Mouse (Mus musculus): ENCODE data around the gene M6pr. TPM values are rescaled to one million over a fixed set of nuclear protein-coding genes. Genes with fewer than 3 reads are reported as not detected.

M6pr gene
- polyA plus RNA-seq, 1 experiment, result 64.2 TPM

GRCm38 (mm10) chr6:122304355-122304754 lies 4.2 kb upstream of the M6pr start:
- Histone ChIP-seq H3ac (ENCODE audit: control insufficient read depth, insufficient read length, low read depth) (no peak overlapping the region), H3K27me3 (ENCODE audit: control insufficient read depth, insufficient read depth, insufficient read length) (no peaks in the 10 kb centered on the region), H3K79me2 (ENCODE audit: control insufficient read depth, insufficient read depth) (peaks cover 6% of the 10 kb centered on the region), H3K79me3 (ENCODE audit: low read depth) (peaks cover 4% of the 10 kb centered on the region), H3K36me3 (ENCODE audit: control insufficient read depth, insufficient read depth) (no peaks in the 10 kb centered on the region), H3K4me3 (ENCODE audit: insufficient read depth, poor library complexity, severe bottlenecking) (no peak overlapping the region)
- TF ChIP-seq CTCF (IDR thresholded peaks at IDR 0.05; ENCODE audit: control insufficient read depth, insufficient read depth, insufficient read length) (peak; percentile 38), MYOG (IDR thresholded peaks at IDR 0.05; ENCODE audit: control insufficient read depth, extremely low read depth, insufficient read length) (no peak)

- Histone ChIP-seq H3K79me3 (ENCODE audit: low read depth) (peaks cover 10% of the 10 kb centered on the region), H3K27me3 (ENCODE audit: control insufficient read depth, insufficient read depth, insufficient read length) (no peaks in the 10 kb centered on the region), H3ac (ENCODE audit: control insufficient read depth, insufficient read length, low read depth) (no peak overlapping the region), H3K79me2 (ENCODE audit: control insufficient read depth, insufficient read depth) (peaks cover 12% of the 10 kb centered on the region), H3K36me3 (ENCODE audit: control insufficient read depth, insufficient read depth) (no peaks in the 10 kb centered on the region), H3K4me3 (ENCODE audit: insufficient read depth, poor library complexity, severe bottlenecking) (no peak overlapping the region)
- TF ChIP-seq MYOD1 (IDR thresholded peaks at IDR 0.05; ENCODE audit: control insufficient read depth, insufficient read length, low read depth) (no peak), CEBPB (IDR thresholded peaks at IDR 0.05; ENCODE audit: low read depth) (no peak), MYOG (IDR thresholded peaks at IDR 0.05; ENCODE audit: control insufficient read depth, extremely low read depth, insufficient read length) (no peak), USF1 (IDR thresholded peaks at IDR 0.05; ENCODE audit: low read depth) (no peak), FOSL1 (IDR thresholded peaks at IDR 0.05; ENCODE audit: insufficient read depth, low read length, poor library complexity, severe bottlenecking) (no peak), CTCF (IDR thresholded peaks at IDR 0.05; ENCODE audit: control insufficient read depth, insufficient read depth, insufficient read length) (no peak), MAX (IDR thresholded peaks at IDR 0.05) (no peak)
These were observed 3.5 kb upstream of the M6pr start for GRCm38 (mm10) chr6:122304790-122305555.

GRCm38 (mm10) chr6:122306707-122307106 lies 1.8 kb upstream of the M6pr start:
- Histone ChIP-seq H3K36me3 (ENCODE audit: control insufficient read depth, insufficient read depth) (peaks cover 10% of the 10 kb centered on the region), H3K79me3 (ENCODE audit: low read depth) (peaks cover 27% of the 10 kb centered on the region), H3K27me3 (ENCODE audit: control insufficient read depth, insufficient read depth, insufficient read length) (no peaks in the 10 kb centered on the region), H3K79me2 (ENCODE audit: control insufficient read depth, insufficient read depth) (peaks cover 29% of the 10 kb centered on the region), H3ac (ENCODE audit: control insufficient read depth, insufficient read length, low read depth) (no peak overlapping the region), H3K4me3 (ENCODE audit: insufficient read depth, poor library complexity, severe bottlenecking) (no peak overlapping the region)
- TF ChIP-seq MAX (IDR thresholded peaks at IDR 0.05) (no peak), FOSL1 (IDR thresholded peaks at IDR 0.05; ENCODE audit: insufficient read depth, low read length, poor library complexity, severe bottlenecking) (no peak), CTCF (IDR thresholded peaks at IDR 0.05; ENCODE audit: control insufficient read depth, insufficient read depth, insufficient read length) (no peak), CEBPB (IDR thresholded peaks at IDR 0.05; ENCODE audit: low read depth) (no peak), MYOD1 (IDR thresholded peaks at IDR 0.05; ENCODE audit: control insufficient read depth, insufficient read length, low read depth) (no peak), USF1 (IDR thresholded peaks at IDR 0.05; ENCODE audit: low read depth) (no peak), MYOG (IDR thresholded peaks at IDR 0.05; ENCODE audit: control insufficient read depth, extremely low read depth, insufficient read length) (no peak)

GRCm38 (mm10) chr6:122308136-122308504 lies 400 bp upstream of the M6pr start:
- Histone ChIP-seq H3K79me3 (ENCODE audit: low read depth) (peaks cover 31% of the 10 kb centered on the region), H3ac (ENCODE audit: control insufficient read depth, insufficient read length, low read depth) (no peak overlapping the region), H3K79me2 (ENCODE audit: control insufficient read depth, insufficient read depth) (peaks cover 36% of the 10 kb centered on the region), H3K27me3 (ENCODE audit: control insufficient read depth, insufficient read depth, insufficient read length) (no peaks in the 10 kb centered on the region), H3K4me3 (ENCODE audit: insufficient read depth, poor library complexity, severe bottlenecking) (no peak overlapping the region), H3K36me3 (ENCODE audit: control insufficient read depth, insufficient read depth) (peaks cover 24% of the 10 kb centered on the region)
- TF ChIP-seq MYOG (IDR thresholded peaks at IDR 0.05; ENCODE audit: control insufficient read depth, extremely low read depth, insufficient read length), result no peak
- TF ChIP-seq CEBPB (IDR thresholded peaks at IDR 0.05; ENCODE audit: low read depth), result no peak
- TF ChIP-seq USF1 (IDR thresholded peaks at IDR 0.05; ENCODE audit: low read depth), result no peak
- no peak for TF ChIP-seq MAX (IDR thresholded peaks at IDR 0.05)
- no peak for TF ChIP-seq FOSL1 (IDR thresholded peaks at IDR 0.05; ENCODE audit: insufficient read depth, low read length, poor library complexity, severe bottlenecking)
- TF ChIP-seq CTCF (IDR thresholded peaks at IDR 0.05; ENCODE audit: control insufficient read depth, insufficient read depth, insufficient read length), result no peak
- no peak for TF ChIP-seq MYOD1 (IDR thresholded peaks at IDR 0.05; ENCODE audit: control insufficient read depth, insufficient read length, low read depth)

GRCm38 (mm10) chr6:122309446-122309960 lies 983 bp downstream of the M6pr start:
- H3K79me3 ChIP-seq (ENCODE audit: low read depth), result peaks cover 31% of the 10 kb centered on the region
- H3K79me2 ChIP-seq (ENCODE audit: control insufficient read depth, insufficient read depth), result peaks cover 36% of the 10 kb centered on the region
- peak overlapping the region; percentile 96 for H3K4me3 ChIP-seq (ENCODE audit: insufficient read depth, poor library complexity, severe bottlenecking)
- peaks cover 38% of the 10 kb centered on the region for H3K36me3 ChIP-seq (ENCODE audit: control insufficient read depth, insufficient read depth)
- no peaks in the 10 kb centered on the region for H3K27me3 ChIP-seq (ENCODE audit: control insufficient read depth, insufficient read depth, insufficient read length)
- no peak for TF ChIP-seq MYOD1 (IDR thresholded peaks at IDR 0.05; ENCODE audit: control insufficient read depth, insufficient read length, low read depth)
- no peak for TF ChIP-seq USF1 (IDR thresholded peaks at IDR 0.05; ENCODE audit: low read depth)
- no peak for TF ChIP-seq MAX (IDR thresholded peaks at IDR 0.05)
- TF ChIP-seq CTCF (IDR thresholded peaks at IDR 0.05; ENCODE audit: control insufficient read depth, insufficient read depth, insufficient read length), result no peak
- TF ChIP-seq CEBPB (IDR thresholded peaks at IDR 0.05; ENCODE audit: low read depth), result no peak
- TF ChIP-seq MYOG (IDR thresholded peaks at IDR 0.05; ENCODE audit: control insufficient read depth, extremely low read depth, insufficient read length), result no peak
- no peak for TF ChIP-seq FOSL1 (IDR thresholded peaks at IDR 0.05; ENCODE audit: insufficient read depth, low read length, poor library complexity, severe bottlenecking)
- peak overlapping the region; percentile 81 for H3ac ChIP-seq (ENCODE audit: control insufficient read depth, insufficient read length, low read depth)

All from C2C12 (cell line).